Mouse (Mus musculus) stomach, embryonic 16.5 days (tissue): ENCODE data around the gene Rgs9. TPM values are rescaled to one million over a fixed set of nuclear protein-coding genes. Genes with fewer than 3 reads are reported as not detected.

ENCODE experiments used
- ATAC-seq: fragments of 200-750 bp; cut with Nextera tagmentation; 2 replicates; pipeline ENCODE4 v1.8.0; 2017; ENCODE audit warnings: moderate number of reproducible peaks, moderate TSS enrichment; ENCODE audit not compliant: insufficient read depth, low FRiP score
- H3K27ac ChIP-seq: fragments of 300-500 bp; sonication (generic); 2 replicates; pipeline ENCODE4 v1.5.1; 2014; ENCODE audit warnings: low read length
- H3K27me3 ChIP-seq: fragments of 300-500 bp; sonication (generic); 2 replicates; pipeline ENCODE4 v1.6.1; 2014; ENCODE audit warnings: low read length, control low read depth, mixed read lengths; ENCODE audit not compliant: control insufficient read depth, insufficient read depth
- H3K36me3 ChIP-seq: fragments of 300-500 bp; sonication (generic); 2 replicates; pipeline ENCODE4 v1.6.1; 2014; ENCODE audit warnings: low read length; ENCODE audit not compliant: control insufficient read depth, insufficient read depth
- H3K4me1 ChIP-seq: fragments of 300-500 bp; sonication (generic); 2 replicates; pipeline ENCODE4 v1.6.1; 2014; ENCODE audit warnings: low read length, control low read depth, mixed read lengths; ENCODE audit not compliant: control insufficient read depth, insufficient read depth
- H3K4me2 ChIP-seq: fragments of 300-500 bp; sonication (generic); 2 replicates; pipeline ENCODE4 v1.6.1; 2014; ENCODE audit warnings: low read depth, low read length, mixed read lengths
- H3K4me3 ChIP-seq: fragments of 300-500 bp; sonication (generic); replicated peaks from 2 replicates; pipeline ENCODE4 v1.5.1; 2014; ENCODE audit warnings: mild to moderate bottlenecking, low read length
- H3K9ac ChIP-seq: fragments of 300-500 bp; sonication (generic); 2 replicates; pipeline ENCODE4 v1.6.1; 2014; ENCODE audit warnings: low read length
- H3K9me3 ChIP-seq: fragments of 300-500 bp; sonication (generic); replicated peaks from 2 replicates; pipeline ENCODE4 v1.6.1; 2016; ENCODE audit warnings: low read length, control low read depth; ENCODE audit not compliant: control insufficient read depth
- WGBS: fragments of 180-500 bp; shearing (Covaris S2); extraction: QIAGEN DNeasy Blood & Tissue Kit; methylation state at CpG from one replicate; pipeline ENCODE4 v1.1.7; 2014; 5-methylcytosine and 5-hydroxymethylcytosine counted together
- polyA plus RNA-seq: library from polyadenylated mRNA; unstranded; fragments of >200 nt; fragmentation: Nextera tagmentation; extraction: Ambion mirVana; gene quantifications from 2 replicates; pipeline ENCODE4 v1.2.1, GENCODE M21; 2015

The Rgs9 gene
- polyA plus RNA-seq, 1 experiment from 2014 or later: 2.3 TPM

- Histone ChIP-seq H3K9me3 (no peaks in the 10 kb centered on the region), H3K4me1 (peaks cover 4% of the 10 kb centered on the region; the same call in 1 of the 2 replicates), H3K4me2 (no peak overlapping the region), H3K9ac (no peak overlapping the region), H3K27ac (no peak overlapping the region), H3K4me3 (no peak overlapping the region), H3K36me3 (no peaks in the 10 kb centered on the region), H3K27me3 (no peaks in the 10 kb centered on the region)
- WGBS: 81% methylated on average over 32 of the region's 32 CpGs
- no peak for ATAC-seq
Measured at GRCm38 (mm10) chr11:109258941-109259910, 38.7 kb downstream of the Rgs9 start.

GRCm38 (mm10) chr11:109257824-109258223 lies 40.1 kb downstream of the Rgs9 start:
- no peak overlapping the region for H3K9ac ChIP-seq
- WGBS: 84% methylated on average over 2 of the region's 2 CpGs
- no peak overlapping the region for H3K4me3 ChIP-seq
- H3K27ac ChIP-seq: no peak overlapping the region
- no peak for ATAC-seq
- H3K4me1 ChIP-seq: peaks cover 4% of the 10 kb centered on the region; the same call in 1 of the 2 replicates
- H3K27me3 ChIP-seq: no peaks in the 10 kb centered on the region
- H3K36me3 ChIP-seq: no peaks in the 10 kb centered on the region
- H3K4me2 ChIP-seq: no peak overlapping the region
- no peaks in the 10 kb centered on the region for H3K9me3 ChIP-seq

GRCm38 (mm10) chr11:109255022-109255421 lies 42.9 kb downstream of the Rgs9 start:
- Histone ChIP-seq H3K36me3 (no peaks in the 10 kb centered on the region), H3K27ac (peak overlapping the region; percentile 49; the same call in 1 of the 2 replicates), H3K4me2 (no peak overlapping the region), H3K27me3 (no peaks in the 10 kb centered on the region), H3K9me3 (no peaks in the 10 kb centered on the region), H3K4me3 (no peak overlapping the region), H3K9ac (no peak overlapping the region), H3K4me1 (peaks cover 4% of the 10 kb centered on the region; the same call in 1 of the 2 replicates)
- 28% methylated on average over 4 of the region's 4 CpGs for WGBS
- ATAC-seq: peak; percentile 74; the same call in 1 of the 2 replicates

- no peak overlapping the region for H3K4me3 ChIP-seq
- no peaks in the 10 kb centered on the region for H3K9me3 ChIP-seq
- 56% methylated on average over 5 of the region's 5 CpGs for WGBS
- H3K9ac ChIP-seq: no peak overlapping the region
- ATAC-seq: no peak
- H3K27me3 ChIP-seq: no peaks in the 10 kb centered on the region
- H3K4me2 ChIP-seq: no peak overlapping the region
- H3K4me1 ChIP-seq: peaks cover 4% of the 10 kb centered on the region; the same call in 1 of the 2 replicates
- H3K36me3 ChIP-seq: no peaks in the 10 kb centered on the region
- H3K27ac ChIP-seq: no peak overlapping the region
Measured at GRCm38 (mm10) chr11:109252483-109252882, 45.4 kb downstream of the Rgs9 start.

GRCm38 (mm10) chr11:109250566-109250965 lies 47.4 kb downstream of the Rgs9 start:
- Histone ChIP-seq H3K4me1 (peaks cover 4% of the 10 kb centered on the region; the same call in 1 of the 2 replicates), H3K27me3 (no peaks in the 10 kb centered on the region), H3K9me3 (no peaks in the 10 kb centered on the region), H3K4me3 (no peak overlapping the region), H3K4me2 (no peak overlapping the region), H3K36me3 (no peaks in the 10 kb centered on the region), H3K27ac (no peak overlapping the region), H3K9ac (no peak overlapping the region)
- WGBS: 83% methylated on average over 4 of the region's 4 CpGs
- ATAC-seq: no peak

GRCm38 (mm10) chr11:109246920-109247319 lies 51.0 kb downstream of the Rgs9 start:
- Histone ChIP-seq H3K4me2 (no peak overlapping the region), H3K36me3 (no peaks in the 10 kb centered on the region)
- WGBS: 41% methylated on average over 3 of the region's 3 CpGs

GRCm38 (mm10) chr11:109244635-109245360 lies 53.1 kb downstream of the Rgs9 start:
- Histone ChIP-seq H3K9me3 (no peaks in the 10 kb centered on the region), H3K9ac (no peak overlapping the region), H3K4me2 (peak overlapping the region; percentile 11; the same call in 1 of the 2 replicates), H3K27me3 (no peaks in the 10 kb centered on the region), H3K36me3 (no peaks in the 10 kb centered on the region), H3K27ac (no peak overlapping the region), H3K4me3 (no peak overlapping the region), H3K4me1 (0 out of 2 replicates have a peak, but pooled peaks cover 3% of the 10 kb centered on the region)
- 22% methylated on average over 23 of the region's 23 CpGs for WGBS
- peak; percentile 76 for ATAC-seq

More at GRCm38 (mm10) chr11:109246920-109247319, 51.0 kb downstream of the Rgs9 start:
- Histone ChIP-seq H3K27me3 (no peaks in the 10 kb centered on the region), H3K9ac (no peak overlapping the region), H3K27ac (no peak overlapping the region), H3K4me3 (no peak overlapping the region), H3K4me1 (0 out of 2 replicates have a peak, but pooled peaks cover 3% of the 10 kb centered on the region), H3K9me3 (no peaks in the 10 kb centered on the region)
- ATAC-seq: no peak

GRCm38 (mm10) chr11:109240126-109240525 lies 57.8 kb downstream of the Rgs9 start:
- H3K4me3 ChIP-seq: no peak overlapping the region
- ATAC-seq: no peak
- H3K4me1 ChIP-seq: 0 out of 2 replicates have a peak, but pooled peaks cover 3% of the 10 kb centered on the region
- no peak overlapping the region for H3K9ac ChIP-seq
- no peak overlapping the region for H3K27ac ChIP-seq
- H3K9me3 ChIP-seq: no peaks in the 10 kb centered on the region
- no peak overlapping the region for H3K4me2 ChIP-seq
- 64% methylated on average over 4 of the region's 4 CpGs for WGBS
- no peaks in the 10 kb centered on the region; the same call in 1 of the 2 replicates for H3K27me3 ChIP-seq
- H3K36me3 ChIP-seq: no peaks in the 10 kb centered on the region
